Mouse (Mus musculus) gastrocnemius, postnatal 10 days (tissue): ENCODE measurements around the gene Gm4133. TPM values are rescaled to one million over a fixed set of nuclear protein-coding genes. Genes with fewer than 3 reads are reported as not detected.
"Not testable (repeated sequence)": the region's sequence is repeated elsewhere in the genome, so short reads cannot be mapped to it uniquely, and the experiment has no call there.

Experiments used
- DNase-seq: peaks from one replicate; pipeline ENCODE4 v3.0.0; 2021; ENCODE audit warnings: mixed read lengths
- long read RNA-seq, 2 experiments: library from polyadenylated mRNA; stranded (forward); transcript quantifications; one replicate each; pipeline ENCODE4 v2.0.0; 2021
- total RNA-seq, 2 experiments: library from RNA; stranded (reverse); gene quantifications; 2 replicates each; pipeline ENCODE4 v1.2.3; 2021

Gm4133 gene
- total RNA-seq: not detected
- long read RNA-seq, experiment 1: 0 reads
- long read RNA-seq, experiment 2: 0 reads

DNA sequence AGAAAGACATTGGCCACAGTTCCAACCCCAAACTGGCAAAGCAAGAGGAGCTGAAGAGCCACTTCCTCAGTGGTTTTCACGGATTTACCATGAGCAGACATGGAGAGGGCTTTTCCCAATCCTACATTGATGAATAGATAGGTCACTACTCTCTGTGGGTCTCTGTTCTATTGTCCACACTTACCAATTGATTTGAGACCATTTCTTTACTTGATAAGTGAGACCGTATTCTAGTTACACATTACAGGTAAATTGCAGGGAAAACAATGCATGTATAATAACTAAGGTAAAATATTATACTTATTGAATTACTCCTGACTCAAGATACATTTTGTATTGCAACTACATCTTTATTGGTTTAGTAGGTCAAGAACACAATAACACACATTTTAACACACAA, at the start of gene Gm4133:
TSS of gene Gm4133 (minus strand) at position 101 of the 400 bp plus-strand sequence.
- not testable (repeated sequence) for DNase-seq

DNA sequence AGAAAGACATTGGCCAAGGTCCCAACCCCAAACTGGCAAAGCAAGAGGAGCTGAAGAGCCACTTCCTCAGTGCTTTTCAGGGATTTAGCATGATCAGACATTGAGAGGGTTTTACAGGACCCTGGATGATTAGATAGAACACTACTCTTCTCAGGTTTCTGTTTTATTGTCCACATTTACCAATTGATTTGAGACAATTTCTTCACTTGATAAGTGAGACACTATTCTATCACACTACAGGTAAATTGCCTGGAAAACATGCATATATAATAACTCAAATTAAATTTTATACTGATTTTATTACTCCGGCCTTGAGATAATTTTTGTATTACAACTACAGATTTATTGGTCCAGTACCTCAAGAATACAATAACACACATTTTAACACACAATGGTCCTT, 41.4 kb upstream of the Gm4133 start, which contains the start of gene Gm5728:
TSS of gene Gm5728 (minus strand) at position 101 of the 400 bp plus-strand sequence.
- not testable (repeated sequence) for DNase-seq

Other genes with a start within 250 kb of the Gm4133 start
- gene Vmn1r91, start 234.4 kb downstream of the Gm4133 start, total RNA-seq: not detected
- not detected for gene Gm16442, start 211.5 kb downstream of the Gm4133 start, total RNA-seq
- not detected for gene Vmn1r93, start 195.0 kb downstream of the Gm4133 start, total RNA-seq
- gene Vmn1r94, start 165.7 kb downstream of the Gm4133 start, total RNA-seq: not detected
- not detected for gene Vmn1r95, start 140.4 kb downstream of the Gm4133 start, total RNA-seq
- not detected for gene Gm6164, start 128.5 kb downstream of the Gm4133 start, total RNA-seq
- not detected for gene Gm4498, start 100.2 kb downstream of the Gm4133 start, total RNA-seq
- not detected for gene Gm5890, start 71.2 kb downstream of the Gm4133 start, total RNA-seq
- gene Gm5728, start 41.3 kb upstream of the Gm4133 start, total RNA-seq: not detected
- not detected for gene Vmn1r100, start 83.9 kb upstream of the Gm4133 start, total RNA-seq
- not detected for gene Vmn1r101, start 108.5 kb upstream of the Gm4133 start, total RNA-seq
- not detected for gene Gm10670, start 140.9 kb upstream of the Gm4133 start, total RNA-seq
- not detected for gene Vmn1r103, start 176.5 kb upstream of the Gm4133 start, total RNA-seq
- not detected for gene Vmn1r104, start 199.8 kb upstream of the Gm4133 start, total RNA-seq
- gene Gm5726, start 211.7 kb upstream of the Gm4133 start, total RNA-seq: not detected
- gene Gm4141, start 242.2 kb upstream of the Gm4133 start, total RNA-seq: not detected